Mouse (Mus musculus) MEL (cell line): ENCODE measurements at regions not wholly inside any gene's neighbourhood (a gene's known extent, or its start where the extent isn't known, plus 50 kb on each side); places are given as distances from the start of the nearest gene placed in this dataset.

ENCODE experiments used
- DNase-seq: peaks from one replicate; pipeline ENCODE4 v3.0.0; 2011; ENCODE audit warnings: low read depth, low spot score
- H3K27ac ChIP-seq: 2 replicates; pipeline ENCODE4 v1.5.1; 2012; ENCODE audit warnings: low read depth, mild to moderate bottlenecking, control low read depth, low read length, moderate library complexity; ENCODE audit not compliant: control insufficient read depth
- H3K27me3 ChIP-seq, 2 experiments: fragments of 150-350 bp in 1 of 2; sonication (generic) in 1 of 2; 2 replicates each; pipeline ENCODE4 v1.6.1; 2012; ENCODE audit warnings: low read length in 2 of 2, mild to moderate bottlenecking in 2 of 2, improper control_type of control experiment in 1 of 2, moderate library complexity in 1 of 2; ENCODE audit not compliant: insufficient read depth in 2 of 2, control insufficient read depth in 1 of 2
- H3K36me3 ChIP-seq, 2 experiments: 2 replicates each; pipeline ENCODE4 v1.6.1; 2012 to 2014; ENCODE audit warnings: low read length in 2 of 2, improper control_type of control experiment in 1 of 2, inconsistent platforms in 1 of 2, mild to moderate bottlenecking in 1 of 2; ENCODE audit not compliant: insufficient read depth in 2 of 2, control insufficient read depth in 1 of 2
- H3K4me1 ChIP-seq, 2 experiments: fragments of 150-350 bp in 1 of 2; sonication (generic) in 1 of 2; 2 replicates each; pipeline ENCODE4 v1.6.1; 2012; ENCODE audit warnings: low read length in 2 of 2, improper control_type of control experiment in 1 of 2, mild to moderate bottlenecking in 1 of 2; ENCODE audit not compliant: insufficient read depth in 2 of 2, control insufficient read depth in 1 of 2
- H3K4me3 ChIP-seq, 2 experiments: fragments of 150-350 bp in 1 of 2; sonication (generic) in 1 of 2; 2 replicates each; pipeline ENCODE4 v1.5.1; 2012; ENCODE audit warnings: low read depth in 2 of 2, low read length in 2 of 2, mild to moderate bottlenecking in 2 of 2, moderate library complexity in 2 of 2, control low read depth in 1 of 2, improper control_type of control experiment in 1 of 2; ENCODE audit not compliant: control insufficient read depth in 1 of 2, insufficient read depth in 1 of 2
- H3K79me2 ChIP-seq: 2 replicates; pipeline ENCODE4 v1.6.1; 2012; ENCODE audit warnings: mild to moderate bottlenecking, low read length, moderate library complexity; ENCODE audit not compliant: control insufficient read depth, poor library complexity, insufficient read depth
- H3K9ac ChIP-seq: 2 replicates; pipeline ENCODE4 v1.6.1; 2012; ENCODE audit warnings: low read depth, mild to moderate bottlenecking, control low read depth, low read length, moderate library complexity; ENCODE audit not compliant: control insufficient read depth, poor library complexity, severe bottlenecking
- H3K9me3 ChIP-seq: fragments of 150-350 bp; sonication (generic); replicated peaks from 2 replicates; pipeline ENCODE4 v1.6.1; 2012; ENCODE audit warnings: mild to moderate bottlenecking, low read length, improper control_type of control experiment, moderate library complexity; ENCODE audit not compliant: insufficient read depth
- CHD1 ChIP-seq: IDR thresholded peaks from 2 replicates; pipeline ENCODE4 v1.6.1; 2012; ENCODE audit warnings: low read depth, mild to moderate bottlenecking, inconsistent platforms, low read length, improper control_type of control experiment
- CHD2 ChIP-seq: IDR thresholded peaks from 2 replicates; pipeline ENCODE4 v1.6.1; 2011; ENCODE audit warnings: low read length, improper control_type of control experiment
- E2F4 ChIP-seq: IDR thresholded peaks from 2 replicates; pipeline ENCODE4 v1.6.1; 2011; ENCODE audit warnings: low read depth, low read length, improper control_type of control experiment, borderline replicate concordance
- EP300 ChIP-seq, 2 experiments: IDR thresholded peaks; 2 replicates each; pipeline ENCODE4 v1.6.1; 2011; ENCODE audit warnings: improper control_type of control experiment in 2 of 2, low read length in 2 of 2, low read depth in 1 of 2, mild to moderate bottlenecking in 1 of 2
- GABPA ChIP-seq: IDR thresholded peaks from 2 replicates; pipeline ENCODE4 v1.6.1; 2012; ENCODE audit warnings: low read depth, mild to moderate bottlenecking, inconsistent platforms, low read length, improper control_type of control experiment, moderate library complexity
- GATA1 ChIP-seq: IDR thresholded peaks from 2 replicates; pipeline ENCODE4 v1.6.1; 2011; ENCODE audit warnings: low read depth, low read length, improper control_type of control experiment
- JUND ChIP-seq: IDR thresholded peaks from 2 replicates; pipeline ENCODE4 v1.6.1; 2011; ENCODE audit warnings: low read depth, mild to moderate bottlenecking, improper control_type of control experiment, low read length
- KAT2A ChIP-seq: conservative IDR thresholded peaks from 2 replicates; pipeline ENCODE4 v1.6.1; 2012; ENCODE audit warnings: low read depth, low read length, improper control_type of control experiment, inconsistent platforms
- MAFK ChIP-seq: IDR thresholded peaks from 2 replicates; pipeline ENCODE4 v1.6.1; 2011; ENCODE audit warnings: low read depth, mild to moderate bottlenecking, low read length, improper control_type of control experiment, borderline replicate concordance
- MAX ChIP-seq: IDR thresholded peaks from 2 replicates; pipeline ENCODE4 v1.6.1; 2011; ENCODE audit warnings: low read length, improper control_type of control experiment
- MAZ ChIP-seq: IDR thresholded peaks from 2 replicates; pipeline ENCODE4 v1.6.1; 2012; ENCODE audit warnings: low read depth, mild to moderate bottlenecking, inconsistent platforms, low read length, improper control_type of control experiment
- MEF2A ChIP-seq: IDR thresholded peaks from 2 replicates; pipeline ENCODE4 v1.6.1; 2014; ENCODE audit warnings: low read depth, mild to moderate bottlenecking, inconsistent platforms, low read length, improper control_type of control experiment; ENCODE audit not compliant: poor library complexity, insufficient replicate concordance, severe bottlenecking; ENCODE audit errors: extremely low read depth
- MXI1 ChIP-seq: IDR thresholded peaks from 2 replicates; pipeline ENCODE4 v1.6.1; 2011; ENCODE audit warnings: mild to moderate bottlenecking, low read depth, low read length, improper control_type of control experiment
- MYB ChIP-seq: IDR thresholded peaks from 2 replicates; pipeline ENCODE4 v1.6.1; 2011; ENCODE audit warnings: mild to moderate bottlenecking, low read depth, low read length, improper control_type of control experiment
- MYC ChIP-seq: IDR thresholded peaks from 2 replicates; pipeline ENCODE4 v1.6.1; 2011; ENCODE audit warnings: low read depth, mild to moderate bottlenecking, low read length, improper control_type of control experiment, moderate library complexity
- NELFE ChIP-seq: IDR thresholded peaks from 2 replicates; pipeline ENCODE4 v1.6.1; 2011; ENCODE audit warnings: low read depth, low read length, improper control_type of control experiment
- NRF1 ChIP-seq: IDR thresholded peaks from 2 replicates; pipeline ENCODE4 v1.6.1; 2014; ENCODE audit warnings: low read depth, mild to moderate bottlenecking, inconsistent platforms, low read length, improper control_type of control experiment, moderate library complexity; ENCODE audit not compliant: poor library complexity, insufficient read depth, severe bottlenecking
- POLR2A ChIP-seq, 2 experiments: IDR thresholded peaks; 2 replicates each; pipeline ENCODE4 v1.6.1; 2011 to 2012; ENCODE audit warnings: low read length in 2 of 2, mild to moderate bottlenecking in 2 of 2, control low read depth in 1 of 2, improper control_type of control experiment in 1 of 2, low read depth in 1 of 2, moderate library complexity in 1 of 2; ENCODE audit not compliant: control insufficient read depth in 1 of 2, insufficient read depth in 1 of 2, poor library complexity in 1 of 2
- POLR2AphosphoS5 ChIP-seq: IDR thresholded peaks from 2 replicates; pipeline ENCODE4 v1.6.1; 2012; ENCODE audit warnings: low read depth, borderline replicate concordance, mild to moderate bottlenecking, inconsistent platforms, low read length, moderate library complexity, mixed read lengths
- SIN3A ChIP-seq: IDR thresholded peaks from 2 replicates; pipeline ENCODE4 v1.6.1; 2012; ENCODE audit warnings: low read length, improper control_type of control experiment, inconsistent platforms
- SMC3 ChIP-seq: IDR thresholded peaks from 2 replicates; pipeline ENCODE4 v1.6.1; 2011; ENCODE audit warnings: low read depth, low read length, improper control_type of control experiment
- TAL1 ChIP-seq: IDR thresholded peaks from 2 replicates; pipeline ENCODE4 v1.6.1; 2012; ENCODE audit warnings: mild to moderate bottlenecking, inconsistent platforms, low read length, moderate library complexity, mixed read lengths
- TBP ChIP-seq: IDR thresholded peaks from 2 replicates; pipeline ENCODE4 v1.8.0; 2011; ENCODE audit warnings: low read depth, low read length, improper control_type of control experiment
- TCF12 ChIP-seq: IDR thresholded peaks from 2 replicates; pipeline ENCODE4 v1.6.1; 2014; ENCODE audit warnings: low read depth, mild to moderate bottlenecking, inconsistent platforms, low read length, improper control_type of control experiment, moderate library complexity
- UBTF ChIP-seq: IDR thresholded peaks from 2 replicates; pipeline ENCODE4 v1.6.1; 2012; ENCODE audit warnings: low read depth, mild to moderate bottlenecking, inconsistent platforms, low read length, improper control_type of control experiment, moderate library complexity, borderline replicate concordance; ENCODE audit not compliant: insufficient read depth
- USF1 ChIP-seq: IDR thresholded peaks from 2 replicates; pipeline ENCODE4 v1.6.1; 2014; ENCODE audit warnings: low read depth, mild to moderate bottlenecking, inconsistent platforms, low read length, improper control_type of control experiment, moderate library complexity
- ZKSCAN1 ChIP-seq: IDR thresholded peaks from 2 replicates; pipeline ENCODE4 v1.6.1; 2012; ENCODE audit warnings: low read depth, mild to moderate bottlenecking, inconsistent platforms, low read length, improper control_type of control experiment, moderate library complexity
- ZNF384 ChIP-seq: IDR thresholded peaks from 2 replicates; pipeline ENCODE4 v1.6.1; 2012; ENCODE audit warnings: low read depth, mild to moderate bottlenecking, inconsistent platforms, low read length, improper control_type of control experiment

DNA sequence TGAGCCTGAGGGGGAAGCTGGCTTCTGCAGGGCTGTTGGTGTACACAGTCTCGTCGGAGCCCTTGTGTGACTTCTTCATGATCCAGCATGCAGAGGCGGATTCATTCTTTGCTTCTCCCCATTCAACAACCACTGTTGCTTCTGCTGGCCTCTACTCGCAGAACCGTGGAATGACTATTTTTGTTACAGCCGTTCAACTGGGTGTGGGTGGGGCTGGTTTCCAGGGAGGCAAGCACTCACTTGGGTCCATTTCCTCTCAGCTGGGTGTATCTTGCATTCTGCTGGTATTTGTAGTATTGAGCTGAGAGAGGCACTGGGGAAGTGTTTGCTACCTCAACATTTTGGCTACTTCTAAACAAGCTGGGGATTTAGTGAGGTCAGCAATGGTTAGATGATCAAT lies 197.3 kb upstream of the Klhl29 start:
- H3K4me3 ChIP-seq = no peak overlapping the region
- no peaks in the 10 kb centered on the region for H3K9me3 ChIP-seq
- no peaks in the 10 kb centered on the region for H3K36me3 ChIP-seq
- no peak for DNase-seq
- H3K4me1 ChIP-seq = no peaks in the 10 kb centered on the region
- H3K9ac ChIP-seq = no peak overlapping the region
- TF ChIP-seq NELFE (no peak), KAT2A (no peak), POLR2AphosphoS5 (no peak), E2F4 (no peak), CHD1 (no peak), SIN3A (no peak), POLR2A (IDR thresholded peaks at IDR 0.05; ENCODE audit: control insufficient read depth in 1 of 2, insufficient read depth in 1 of 2, low read depth in 1 of 2, low read length in 2 of 2, poor library complexity in 1 of 2) (no peak), MXI1 (no peak), ZKSCAN1 (no peak), TAL1 (no peak), GATA1 (no peak), GABPA (no peak), USF1 (no peak), TBP (no peak), MAZ (no peak), JUND (no peak), MYB (no peak), TCF12 (no peak), CHD2 (no peak), ZNF384 (no peak)
- TF ChIP-seq, all 39 proteins: peak for 0
- H3K27ac ChIP-seq = no peak overlapping the region
- no peaks in the 10 kb centered on the region for H3K27me3 ChIP-seq
- no peaks in the 10 kb centered on the region for H3K79me2 ChIP-seq

DNA sequence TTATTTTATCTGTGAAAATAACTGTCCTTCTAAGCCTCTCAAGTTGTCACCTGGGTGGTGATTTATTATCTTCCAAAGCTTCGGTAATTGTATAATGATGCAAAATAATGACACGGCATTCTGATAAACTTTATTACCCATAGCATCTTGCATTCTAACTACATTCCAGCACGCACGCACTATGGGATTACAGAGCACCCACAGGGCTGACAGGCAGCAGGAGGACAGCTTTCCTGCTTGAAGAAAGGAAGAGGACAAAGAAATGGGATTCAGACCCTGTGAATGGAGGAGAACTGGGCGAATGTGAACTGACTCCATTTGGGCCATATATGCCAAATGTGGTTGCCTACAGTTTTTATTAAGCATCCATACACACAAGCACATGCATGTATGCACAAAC lies 193.5 kb upstream of the Klhl29 start:
- Histone ChIP-seq H3K4me3 (no peak overlapping the region), H3K79me2 (no peaks in the 10 kb centered on the region), H3K36me3 (no peaks in the 10 kb centered on the region), H3K9ac (no peak overlapping the region), H3K4me1 (no peaks in the 10 kb centered on the region), H3K9me3 (no peaks in the 10 kb centered on the region), H3K27me3 (no peaks in the 10 kb centered on the region), H3K27ac (no peak overlapping the region)
- TF ChIP-seq MAFK = no peak
- TF ChIP-seq NRF1 = no peak
- no peak for TF ChIP-seq MAZ
- no peak for TF ChIP-seq GATA1
- no peak for TF ChIP-seq E2F4
- TF ChIP-seq CHD2 = no peak
- TF ChIP-seq MYC = no peak
- no peak for TF ChIP-seq EP300 (IDR thresholded peaks at IDR 0.05; ENCODE audit: low read depth in 1 of 2, low read length in 2 of 2)
- no peak for TF ChIP-seq MEF2A
- no peak for TF ChIP-seq MAX
- TF ChIP-seq POLR2AphosphoS5 = no peak
- TF ChIP-seq CHD1 = no peak
- TF ChIP-seq SMC3 = no peak
- no peak for TF ChIP-seq UBTF
- no peak for DNase-seq
